Mouse (Mus musculus) G1E (cell line): ENCODE data around the gene Pfpl. TPM values are rescaled to one million over a fixed set of nuclear protein-coding genes. Genes with fewer than 3 reads are reported as not detected.
A peak's percentile ranks its signal among the peaks of the same experiment; 100 is the strongest.

ENCODE experiments used
- ATAC-seq: 2 replicates; pipeline ENCODE4 v1.8.0; 2016; ENCODE audit warnings: mild to moderate bottlenecking; ENCODE audit not compliant: insufficient number of reproducible peaks, poor library complexity, low FRiP score, severe bottlenecking; ENCODE audit errors: extremely low read depth
- DNase-seq: peaks from one replicate; pipeline ENCODE4 v3.0.0; 2012; ENCODE audit warnings: low spot score
- H3K27me3 ChIP-seq: 2 replicates; pipeline ENCODE4 v1.6.1; 2012; ENCODE audit warnings: mild to moderate bottlenecking, low read length, inconsistent platforms; ENCODE audit not compliant: insufficient read depth
- H3K36me3 ChIP-seq: replicated peaks from 2 replicates; pipeline ENCODE3; 2012; ENCODE audit warnings: mild to moderate bottlenecking, inconsistent platforms
- H3K4me1 ChIP-seq: 2 replicates; pipeline ENCODE4 v1.6.1; 2012; ENCODE audit warnings: low read depth, low read length, inconsistent platforms, mixed read lengths; ENCODE audit not compliant: insufficient read depth
- H3K4me3 ChIP-seq: 2 replicates; pipeline ENCODE4 v1.5.1; 2012; ENCODE audit warnings: low read depth, mild to moderate bottlenecking, inconsistent platforms, low read length, moderate library complexity, mixed read lengths
- H3K9me3 ChIP-seq: replicated peaks from 2 replicates; pipeline ENCODE4 v1.6.1; 2012; ENCODE audit warnings: inconsistent platforms
- CTCF ChIP-seq: IDR thresholded peaks from 2 replicates; pipeline ENCODE4 v1.5.1; 2012; ENCODE audit warnings: low read depth, low read length, inconsistent platforms, mixed read lengths
- GATA1 ChIP-seq: IDR thresholded peaks from 2 replicates; pipeline ENCODE4 v1.6.1; 2012; ENCODE audit warnings: borderline replicate concordance, low read length, inconsistent platforms, mixed read lengths
- GATA2 ChIP-seq: IDR thresholded peaks from 2 replicates; pipeline ENCODE4 v1.6.1; 2012; ENCODE audit warnings: low read depth, low read length, inconsistent platforms, borderline replicate concordance
- POLR2AphosphoS5 ChIP-seq: IDR thresholded peaks from 2 replicates; pipeline ENCODE4 v1.6.1; 2012; ENCODE audit warnings: low read depth, low read length, inconsistent platforms; ENCODE audit not compliant: insufficient replicate concordance
- TAL1 ChIP-seq: conservative IDR thresholded peaks from 2 replicates; pipeline ENCODE4 v1.6.1; 2012; ENCODE audit warnings: low read depth, low read length, inconsistent platforms, mixed read lengths
- polyA plus RNA-seq: library from polyadenylated mRNA; stranded (reverse); fragments of >175 nt; gene quantifications from 2 replicates; pipeline ENCODE4 v1.2.3, GENCODE M21; 2012
- total RNA-seq, 2 experiments: library from RNA; stranded (forward) in 1 of 2; stranded (reverse) in 1 of 2; fragments of 200-1000 nt in 1 of 2; fragments of >200 nt in 1 of 2; fragmentation: Nextera tagmentation in 1 of 2; gene quantifications; 2 replicates each; pipeline ENCODE4 v1.2.3; 2014 to 2017

Gene Pfpl
- total and polyA plus RNA-seq, 3 experiments: 0.11 TPM; not detected in 2

GRCm38 (mm10) chr19:12464127-12464526 is 36.4 kb downstream of the Pfpl start:
- no peak for DNase-seq
- no peak for TF ChIP-seq CTCF
- no peak for TF ChIP-seq GATA2
- TF ChIP-seq GATA1: no peak
- TF ChIP-seq POLR2AphosphoS5: no peak
- TF ChIP-seq TAL1: no peak
- Histone ChIP-seq H3K4me3 (no peak overlapping the region), H3K9me3 (no peaks in the 10 kb centered on the region), H3K27me3 (no peaks in the 10 kb centered on the region), H3K4me1 (no peaks in the 10 kb centered on the region; the same call in 1 of the 2 replicates), H3K36me3 (no peaks in the 10 kb centered on the region)
- ATAC-seq: no peak

DNA sequence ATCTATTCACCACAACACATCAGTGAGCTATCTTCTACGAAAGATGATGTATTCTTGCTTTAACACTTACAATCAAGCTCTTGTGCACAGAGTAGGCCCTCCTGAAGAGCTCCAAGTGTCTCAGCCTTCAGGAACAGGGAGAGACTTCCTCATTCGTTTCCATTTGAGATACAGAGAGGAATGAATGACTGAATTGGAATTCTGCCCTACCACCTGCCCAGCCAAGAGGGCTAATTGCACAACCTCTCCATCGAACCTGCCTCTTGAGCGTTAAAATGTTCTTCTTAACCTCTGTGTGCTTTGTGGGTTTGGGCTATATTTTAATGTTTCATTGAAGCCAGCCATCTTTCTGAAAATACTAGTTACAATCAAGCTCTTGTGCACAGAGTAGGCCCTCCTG is 37.0 kb downstream of the Pfpl start:
- Histone ChIP-seq H3K4me3 (no peak overlapping the region), H3K9me3 (no peaks in the 10 kb centered on the region), H3K36me3 (no peaks in the 10 kb centered on the region), H3K27me3 (no peaks in the 10 kb centered on the region), H3K4me1 (no peaks in the 10 kb centered on the region; the same call in 1 of the 2 replicates)
- DNase-seq (no peak), ATAC-seq (no peak)
- TF ChIP-seq GATA1 (no peak), TAL1 (no peak), GATA2 (no peak), CTCF (no peak), POLR2AphosphoS5 (no peak)

GRCm38 (mm10) chr19:12465530-12466144 is 37.9 kb downstream of the Pfpl start:
- ATAC-seq (no peak), DNase-seq (no peak)
- H3K4me1 ChIP-seq: no peaks in the 10 kb centered on the region; the same call in 1 of the 2 replicates
- H3K9me3 ChIP-seq: no peaks in the 10 kb centered on the region
- TF ChIP-seq POLR2AphosphoS5: no peak
- TF ChIP-seq TAL1: no peak
- no peaks in the 10 kb centered on the region for H3K27me3 ChIP-seq
- H3K36me3 ChIP-seq: no peaks in the 10 kb centered on the region
- H3K4me3 ChIP-seq: no peak overlapping the region

DNA sequence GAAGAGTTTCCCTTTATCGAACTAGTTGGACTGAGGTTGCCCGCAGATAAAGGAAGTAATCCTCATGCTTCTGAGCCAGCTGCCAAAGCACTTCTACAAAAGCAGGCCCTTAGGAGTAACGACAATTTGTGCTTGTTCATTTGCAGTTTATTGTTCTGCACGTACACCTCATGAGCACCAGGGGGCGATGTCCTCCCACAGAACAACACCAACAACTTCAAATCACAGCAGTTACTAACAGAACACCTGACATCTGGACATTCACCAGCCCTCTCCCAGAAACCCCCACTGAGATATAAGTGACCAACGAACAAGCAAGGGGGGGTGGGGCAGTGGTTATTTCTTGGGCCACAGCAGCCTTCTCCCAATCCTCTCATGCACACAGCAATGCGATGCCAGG is 38.5 kb downstream of the Pfpl start:
- TF ChIP-seq GATA2: no peak
- no peak for TF ChIP-seq TAL1
- peak; percentile 50; the same call in 1 of the 2 replicates for TF ChIP-seq CTCF
- H3K27me3 ChIP-seq: no peaks in the 10 kb centered on the region
- no peak for ATAC-seq
- no peaks in the 10 kb centered on the region for H3K9me3 ChIP-seq
- DNase-seq: no peak
- no peaks in the 10 kb centered on the region; the same call in 1 of the 2 replicates for H3K4me1 ChIP-seq
- H3K4me3 ChIP-seq: no peak overlapping the region
- no peaks in the 10 kb centered on the region for H3K36me3 ChIP-seq

GRCm38 (mm10) chr19:12467436-12467835 is 39.7 kb downstream of the Pfpl start:
- no peaks in the 10 kb centered on the region for H3K27me3 ChIP-seq
- no peak for ATAC-seq
- DNase-seq: no peak
- H3K4me1 ChIP-seq: no peaks in the 10 kb centered on the region; the same call in 1 of the 2 replicates
- no peaks in the 10 kb centered on the region for H3K9me3 ChIP-seq
- H3K36me3 ChIP-seq: no peaks in the 10 kb centered on the region
- H3K4me3 ChIP-seq: no peak overlapping the region
- TF ChIP-seq GATA1 (no peak), POLR2AphosphoS5 (no peak), GATA2 (no peak), TAL1 (no peak), CTCF (no peak; the same call in none of the 2 replicates)

DNA sequence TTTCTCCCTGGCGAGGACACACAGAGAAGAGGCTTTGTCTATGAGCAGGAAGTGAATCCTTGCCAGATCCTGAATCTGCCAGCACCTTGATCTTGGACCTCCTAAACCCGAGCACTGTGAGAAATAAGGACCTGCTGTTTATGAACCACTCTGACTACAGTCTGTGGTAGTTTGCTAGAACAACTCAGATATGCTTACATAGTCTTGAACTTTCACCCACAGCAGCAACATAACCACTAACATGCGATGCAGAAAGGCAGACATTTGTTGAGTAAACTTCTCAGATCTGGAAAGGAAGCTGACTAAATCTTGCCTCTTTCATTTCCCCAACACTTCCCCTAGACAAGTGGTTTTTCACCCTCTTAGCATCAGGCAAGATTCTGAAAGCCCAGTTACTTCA is 44.2 kb downstream of the Pfpl start:
- DNase-seq (no peak), ATAC-seq (no peak)
- no peaks in the 10 kb centered on the region for H3K36me3 ChIP-seq
- no peak for TF ChIP-seq GATA1
- no peak for TF ChIP-seq GATA2
- TF ChIP-seq TAL1: no peak
- TF ChIP-seq POLR2AphosphoS5: no peak
- no peak for TF ChIP-seq CTCF
- H3K9me3 ChIP-seq: no peaks in the 10 kb centered on the region
- no peak overlapping the region for H3K4me3 ChIP-seq
- peaks cover 3% of the 10 kb centered on the region; the same call in 1 of the 2 replicates for H3K27me3 ChIP-seq
- H3K4me1 ChIP-seq: peaks cover 2% of the 10 kb centered on the region

- Histone ChIP-seq H3K36me3 (no peaks in the 10 kb centered on the region), H3K27me3 (peaks cover 3% of the 10 kb centered on the region; the same call in 1 of the 2 replicates), H3K4me3 (no peak overlapping the region), H3K9me3 (no peaks in the 10 kb centered on the region), H3K4me1 (peaks cover 2% of the 10 kb centered on the region; the same call in 1 of the 2 replicates)
- ATAC-seq (no peak), DNase-seq (no peak)
- no peak for TF ChIP-seq CTCF
- TF ChIP-seq TAL1: no peak
Measured at GRCm38 (mm10) chr19:12472381-12472976, 44.8 kb downstream of the Pfpl start.
